Mouse (Mus musculus) bone marrow, adult 2 months (tissue): ENCODE data around the gene Cnih1. TPM values are rescaled to one million over a fixed set of nuclear protein-coding genes. Genes with fewer than 3 reads are reported as not detected.

Experiments
- H3K27ac ChIP-seq: fragments of 200-500 bp; 2 replicates; pipeline ENCODE4 v1.5.1; 2012; ENCODE audit warnings: low read depth, mild to moderate bottlenecking, control low read depth, inconsistent platforms, low read length; ENCODE audit not compliant: control insufficient read depth, poor library complexity, insufficient read depth
- H3K4me1 ChIP-seq: fragments of 200-500 bp; 2 replicates; pipeline ENCODE4 v1.6.1; 2011; ENCODE audit warnings: low read length; ENCODE audit not compliant: control insufficient read depth, insufficient read depth
- H3K4me3 ChIP-seq: fragments of 200-500 bp; replicated peaks from 2 replicates; pipeline ENCODE3; 2011; ENCODE audit warnings: mild to moderate bottlenecking, low read depth, low read length, control low read depth; ENCODE audit not compliant: control insufficient read depth
- CTCF ChIP-seq: fragments of 200-500 bp; IDR thresholded peaks from 2 replicates; pipeline ENCODE4 v1.5.1; 2011; ENCODE audit warnings: low read length, control low read depth; ENCODE audit not compliant: control insufficient read depth, insufficient read depth
- POLR2A ChIP-seq: fragments of 200-500 bp; IDR thresholded peaks from 2 replicates; pipeline ENCODE4 v1.6.1; 2011; ENCODE audit warnings: low read depth, mild to moderate bottlenecking, control low read depth, low read length, borderline replicate concordance; ENCODE audit not compliant: control insufficient read depth
- WGBS: fragments of 180-500 bp; shearing (Covaris S2); methylation state at CpG from one replicate; pipeline ENCODE4 v1.1.7; 2018; 5-methylcytosine and 5-hydroxymethylcytosine counted together
- polyA plus RNA-seq: library from polyadenylated mRNA; stranded (reverse); fragments of >200 nt; gene quantifications from 2 replicates; pipeline ENCODE4 v1.2.4, GENCODE M21; 2011; ENCODE audit warnings: low replicate concordance; ENCODE audit not compliant: missing spikeins, insufficient read depth, insufficient read length

Cnih1 gene
- polyA plus RNA-seq, 1 experiment: 41.8 TPM

GRCm38 (mm10) chr14:46734262-46734661 lies 53.9 kb downstream of the Cnih1 start:
- TF ChIP-seq POLR2A (no peak), CTCF (no peak)
- WGBS: 69% methylated on average over 5 of the region's 5 CpGs
- Histone ChIP-seq H3K4me1 (no peaks in the 10 kb centered on the region), H3K27ac (no peak overlapping the region), H3K4me3 (no peak overlapping the region)

DNA sequence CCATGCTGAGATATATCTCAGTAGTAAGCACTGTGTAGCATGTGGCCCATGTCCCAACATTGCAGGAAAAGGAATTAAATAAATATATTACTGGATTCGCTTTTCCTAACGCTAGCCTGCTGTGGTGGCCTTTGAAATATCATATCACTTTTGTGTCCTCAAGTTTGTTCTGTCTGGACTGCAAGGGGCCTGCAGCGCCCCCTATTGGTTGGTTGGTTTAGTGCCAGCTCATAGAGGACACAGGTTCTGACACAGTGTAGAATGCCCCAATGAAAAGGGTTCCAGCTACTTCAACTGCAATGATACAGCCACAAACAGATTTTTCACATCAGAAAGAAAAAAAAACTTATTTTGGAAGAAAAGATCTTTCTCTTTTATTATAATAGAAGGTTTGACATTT lies 62.5 kb downstream of the Cnih1 start:
- Histone ChIP-seq H3K27ac (no peak overlapping the region), H3K4me1 (no peaks in the 10 kb centered on the region), H3K4me3 (no peak overlapping the region)
- 55% methylated on average over 3 of the region's 3 CpGs for WGBS
- TF ChIP-seq POLR2A (no peak), CTCF (peak; percentile 50)

Other genes with a start within 250 kb of the Cnih1 start
- gene Cdkn3, start 27.9 kb downstream of the Cnih1 start, polyA plus RNA-seq: 55.2 and 105 TPM in 2 replicates
- gene Gmfb, start 33.8 kb upstream of the Cnih1 start, polyA plus RNA-seq: 22.5 and 26.7 TPM in 2 replicates
- gene Cgrrf1, start 43.7 kb upstream of the Cnih1 start, polyA plus RNA-seq: 11.8 and 20.7 TPM in 2 replicates
- 3.6 and 7.7 TPM in 2 replicates for gene Samd4, start 94.4 kb upstream of the Cnih1 start, polyA plus RNA-seq